Mouse (Mus musculus): ENCODE measurements at regions not wholly inside any gene's neighbourhood (a gene's known extent, or its start where the extent isn't known, plus 50 kb on each side); places are given as distances from the start of the nearest gene placed in this dataset.

GRCm38 (mm10) chr1:88945868-88946267, 124.3 kb upstream of the Sh3bp4 start:
- TF ChIP-seq POLR2A (IDR thresholded peaks at IDR 0.05; ENCODE audit: borderline replicate concordance, low read depth, low read length) (no peak), CTCF (IDR thresholded peaks at IDR 0.05; ENCODE audit: low read depth, low read length) (no peak)

All from bone marrow macrophage, adult 2 months (primary cell).